Mouse (Mus musculus) heart, postnatal 0 days (tissue): ENCODE measurements around the gene Eps8.

Experiments used
- CTCF ChIP-seq: IDR thresholded peaks from 2 replicates; pipeline ENCODE4 v1.5.1; 2016; ENCODE audit warnings: antibody characterized with exemption, control low read depth, low read depth
- EP300 ChIP-seq: IDR thresholded peaks from 2 replicates; pipeline ENCODE4 v1.6.1; 2016; ENCODE audit warnings: antibody characterized with exemption, low read depth

- TF ChIP-seq CTCF, result no peak
- TF ChIP-seq EP300, result no peak
These were observed 188.4 kb downstream of the Eps8 start for GRCm38 (mm10) chr6:137466256-137466655.
